In the genomic region with DNA sequence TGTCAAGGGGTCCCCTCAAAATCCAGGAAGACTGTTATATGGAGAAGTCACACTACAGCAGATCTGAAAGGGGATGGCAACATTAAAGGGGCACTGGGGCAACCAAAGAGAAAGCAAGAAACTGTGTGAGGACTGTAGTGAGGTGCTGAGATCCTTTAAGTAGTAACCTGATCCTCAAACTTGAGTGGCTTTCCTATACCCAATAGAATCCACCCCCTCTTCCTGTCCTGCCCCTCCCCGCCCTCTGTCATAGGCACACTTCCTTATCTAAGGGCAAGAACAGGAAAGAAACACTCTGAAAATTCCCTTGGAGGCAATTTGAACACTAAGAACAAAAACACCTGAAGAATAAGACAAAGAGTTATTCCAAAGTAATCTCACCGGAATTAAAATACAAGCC, we compare ENCODE assay signal across 25 mouse cellular contexts. TPM values are rescaled to one million over a fixed set of nuclear protein-coding genes. Genes with fewer than 3 reads are reported as not detected.
"Had no signal": no experiment of that assay in that cellular context is flagged by ENCODE, and none has a peak within 500 bp of the region (broad histone marks: within the 10 kb centered on the region; RNA-seq: fewer than 3 reads in every experiment).

No protein-coding gene starts in this region.

- H3K27ac ChIP-seq: gastrocnemius, adult 2 months; heart, embryonic 10.5 days; hindbrain, embryonic 10.5 days; hindbrain, embryonic 12.5 days; hindbrain, embryonic 14.5 days; intestine, embryonic 15.5 days; kidney, embryonic 15.5 days; layer of hippocampus, adult 2 months; left cerebral cortex, adult 2 months; limb, embryonic 10.5 days; limb, embryonic 12.5 days had no signal

- ATAC-seq: hindbrain, embryonic 16.5 days; inflammation-experienced regulatory T-cells, adult 6 months; intestine, embryonic 15.5 days; intestine, postnatal 0 days had no signal

- H3K4me1 ChIP-seq: hindbrain, embryonic 12.5 days had no signal

- DNase-seq: gastrocnemius, adult 2 months; gastrocnemius, postnatal 10 days; gastrocnemius, postnatal 25 days; heart, postnatal 10 days; heart, postnatal 4 days; kidney, adult 18-20 months; kidney, adult 9 months; kidney, postnatal 14 days; kidney, postnatal 4 days; liver had no signal

- H3K27me3 ChIP-seq: heart, embryonic 12.5 days; hindbrain, embryonic 12.5 days; intestine, embryonic 15.5 days; kidney, embryonic 15.5 days; limb, embryonic 12.5 days had no signal

- H3K4me2 ChIP-seq: heart, embryonic 12.5 days; hindbrain, embryonic 12.5 days; hindbrain, embryonic 14.5 days; intestine, embryonic 15.5 days; kidney, embryonic 15.5 days; limb, embryonic 12.5 days; liver, embryonic 11.5 days had no signal

- H3K9ac ChIP-seq: heart, embryonic 12.5 days; hindbrain, embryonic 12.5 days; hindbrain, embryonic 14.5 days; intestine, embryonic 15.5 days; kidney, embryonic 15.5 days; limb, embryonic 12.5 days had no signal

- H3K9me3 ChIP-seq: heart, embryonic 10.5 days; heart, embryonic 12.5 days; hindbrain, embryonic 10.5 days; hindbrain, embryonic 12.5 days; intestine, embryonic 15.5 days; kidney, embryonic 15.5 days; limb, embryonic 10.5 days; limb, embryonic 12.5 days had no signal

- H3K36me3 ChIP-seq: heart, embryonic 10.5 days; heart, embryonic 12.5 days; hindbrain, embryonic 10.5 days; hindbrain, embryonic 12.5 days; intestine, embryonic 15.5 days had no signal

- H3K4me3 ChIP-seq: gastrocnemius, adult 2 months; heart, embryonic 10.5 days; heart, embryonic 12.5 days; hindbrain, embryonic 10.5 days; hindbrain, embryonic 12.5 days; intestine, embryonic 15.5 days; kidney, embryonic 15.5 days; layer of hippocampus, adult 2 months; left cerebral cortex, adult 2 months; limb, embryonic 10.5 days; limb, embryonic 12.5 days had no signal

RNA-seq across cellular contexts. Expression of a gene that starts 13.6 kb away (rescaled TPM):
- polyA plus RNA-seq: inflammation-experienced regulatory T-cells, adult 6 months had no signal
